Mouse (Mus musculus): ENCODE results near the gene Fam53b.

GRCm38 (mm10) chr7:132795141-132795540, 18.5 kb downstream of the Fam53b start:
- TF ChIP-seq POLR2A (IDR thresholded peaks at IDR 0.05; ENCODE audit: insufficient read length, low read depth) (no peak), MAX (IDR thresholded peaks at IDR 0.05; ENCODE audit: low read depth) (no peak)
